Mouse (Mus musculus) thymus, postnatal 14 days (tissue): ENCODE results near the gene Adgrl2.
A peak's percentile ranks its signal among the peaks of the same experiment; 100 is the strongest.

Experiments
- DNase-seq: peaks from one replicate; pipeline ENCODE4 v3.0.0; 2021

The Adgrl2 gene

DNA sequence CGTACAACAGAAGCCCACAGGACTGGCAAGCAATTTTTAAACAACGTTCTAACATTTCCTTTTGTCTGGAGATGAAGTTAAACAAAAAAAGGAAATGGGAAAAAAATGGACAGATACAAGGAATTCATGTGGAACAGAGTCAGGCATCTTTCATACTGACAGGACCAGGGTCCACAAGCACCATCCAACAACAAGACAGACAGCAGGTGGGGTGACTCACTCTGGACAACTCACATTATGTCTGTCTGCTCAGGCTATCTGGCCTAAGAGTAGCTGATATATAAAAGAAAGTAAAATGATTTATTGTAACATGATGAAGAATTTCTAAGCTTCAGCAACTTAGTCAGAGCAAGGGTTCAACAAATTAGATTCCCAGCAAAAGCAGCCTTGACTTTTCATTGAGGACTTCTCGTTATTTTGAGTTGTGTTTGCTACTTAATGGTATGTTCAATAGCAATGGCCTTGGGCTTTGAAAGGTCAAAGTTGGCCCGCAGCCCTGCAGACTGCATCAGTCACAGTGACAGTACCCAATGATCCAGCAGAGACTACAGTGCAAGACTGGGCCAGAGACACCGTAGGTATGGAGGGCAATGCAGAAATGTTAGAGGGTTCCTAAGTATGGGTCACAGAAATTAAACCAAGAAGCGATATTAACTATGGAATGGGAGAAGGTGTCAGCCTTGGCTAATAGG, 171.8 kb downstream of the Adgrl2 start:
- no peak for DNase-seq

DNA sequence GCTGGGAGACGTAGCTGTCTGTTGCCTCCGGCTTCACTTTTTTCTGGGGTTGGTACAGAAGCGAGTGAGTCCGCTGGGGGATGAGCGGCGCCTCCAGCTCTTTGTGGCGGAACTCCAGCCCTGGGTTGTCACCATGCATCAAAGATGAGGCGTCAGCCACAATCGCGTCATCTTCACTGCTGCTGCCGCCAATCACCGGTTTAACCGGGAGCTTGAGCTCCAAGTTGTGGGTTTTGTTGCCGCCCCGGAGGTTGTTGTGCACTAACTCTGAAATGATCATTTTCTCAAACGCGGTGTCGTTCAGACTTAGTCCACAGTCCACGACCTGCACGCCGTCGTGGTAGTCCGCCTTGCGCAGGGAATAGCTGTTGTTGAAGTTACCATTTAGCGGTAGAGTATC, 172.9 kb downstream of the Adgrl2 start:
- no peak for DNase-seq

DNA sequence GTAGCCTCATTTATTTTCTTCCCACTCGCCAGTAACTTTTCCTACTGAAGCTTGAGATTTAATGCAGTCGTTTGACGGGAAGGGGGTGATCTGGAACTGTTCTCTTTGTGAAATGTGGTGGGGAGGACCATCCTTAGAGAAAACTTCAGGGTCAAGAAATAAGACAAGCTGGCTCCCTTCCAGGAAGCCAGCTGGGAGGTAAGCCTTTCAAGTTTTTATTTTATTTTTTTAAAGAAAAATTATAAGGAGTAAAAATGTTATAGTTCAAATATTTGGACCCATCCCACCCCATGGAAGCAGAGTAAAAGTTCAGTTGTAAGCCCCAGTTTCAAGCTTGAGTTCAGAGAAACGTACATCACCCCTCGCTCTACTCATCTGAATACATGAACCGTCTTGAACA, 177.2 kb downstream of the Adgrl2 start:
- DNase-seq: no peak

DNA sequence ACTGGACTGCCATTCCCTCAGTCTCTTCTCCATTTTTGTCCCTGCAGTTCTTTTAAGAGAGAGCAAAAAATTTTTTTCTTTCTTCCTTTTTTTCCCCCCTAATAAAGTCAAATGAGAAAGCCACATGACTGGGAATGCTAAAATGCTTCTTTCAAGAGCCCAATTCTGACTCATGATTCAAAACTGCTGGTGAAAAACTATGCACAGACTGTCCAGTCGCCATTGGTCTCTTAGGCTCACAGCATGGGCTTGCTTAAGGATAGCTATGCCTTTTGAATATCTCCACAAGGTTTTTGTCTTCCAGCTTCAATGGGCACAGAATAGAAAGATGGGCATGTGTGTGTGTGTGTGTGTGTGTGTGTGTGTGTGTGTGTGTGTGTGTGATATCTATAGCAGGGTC, 178.3 kb downstream of the Adgrl2 start:
- DNase-seq: no peak

DNA sequence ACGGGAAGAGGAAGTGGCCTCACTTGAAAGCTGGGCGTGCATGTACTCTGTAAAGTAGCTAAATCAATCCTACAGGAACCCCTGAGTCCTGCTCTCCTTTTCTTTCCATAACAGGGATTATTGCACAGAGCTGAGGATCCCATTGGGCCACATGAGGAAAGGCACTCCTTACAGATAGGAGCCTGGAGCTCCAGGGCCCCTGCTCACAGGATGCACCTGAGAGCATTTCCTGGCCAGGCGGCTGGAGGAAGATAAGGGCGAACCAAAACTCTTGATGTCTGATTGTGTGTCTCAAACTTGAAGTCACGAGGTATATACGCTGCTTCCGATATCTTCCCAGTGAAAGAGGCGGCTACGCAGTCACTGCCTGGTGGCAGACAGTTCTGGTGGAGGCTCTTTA, 183.4 kb downstream of the Adgrl2 start:
- peak; percentile 36 for DNase-seq

DNA sequence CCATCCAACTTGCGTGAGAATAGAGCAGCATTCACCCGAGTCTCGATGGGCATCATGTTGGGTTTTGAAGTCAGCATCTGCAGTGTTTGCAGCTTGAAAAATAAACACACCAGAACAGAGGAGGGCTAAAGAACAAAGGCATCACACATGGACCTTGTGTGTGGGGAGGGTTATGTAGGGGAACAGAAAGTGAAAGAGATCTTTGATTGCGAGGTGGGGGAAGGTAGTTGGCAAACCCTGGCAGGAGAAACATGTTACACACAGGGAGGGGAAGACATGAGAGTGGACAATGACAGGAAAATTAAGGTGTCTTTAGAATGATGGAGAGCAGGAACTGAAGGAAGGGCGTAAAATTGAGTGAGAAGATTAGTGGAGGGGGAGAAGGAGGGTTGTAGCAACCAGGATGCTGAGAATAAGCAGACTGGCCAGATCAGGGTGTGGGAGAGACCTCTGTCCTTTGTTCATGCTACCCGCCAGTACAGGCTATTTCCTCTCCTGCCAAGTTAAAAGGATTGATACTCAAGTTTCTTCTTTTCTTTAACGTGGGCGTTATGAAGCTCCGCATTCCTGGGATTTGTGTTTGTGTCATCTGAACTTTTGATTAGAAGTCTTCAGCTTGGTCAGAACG, 197.0 kb downstream of the Adgrl2 start:
- DNase-seq: no peak

DNA sequence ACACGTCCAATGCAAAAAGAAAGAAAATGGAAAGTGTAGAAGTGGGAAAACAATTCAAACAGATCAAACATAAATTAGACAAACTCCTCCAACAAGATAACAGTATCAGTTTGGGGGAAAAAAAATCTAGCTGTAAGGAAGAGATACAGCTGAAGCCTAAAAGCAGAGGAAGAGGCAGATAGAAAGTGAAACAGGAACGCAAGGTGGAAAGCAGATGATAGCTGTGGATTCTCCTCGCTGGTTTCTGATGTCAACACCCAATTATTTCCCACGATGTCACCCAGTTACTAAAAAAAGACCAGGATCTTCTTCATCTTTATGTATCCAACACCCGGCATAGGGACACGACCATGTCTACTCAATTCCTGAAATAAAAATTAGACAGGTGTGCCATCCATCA, 220.0 kb downstream of the Adgrl2 start:
- no peak for DNase-seq
